Mouse (Mus musculus): ENCODE data around the gene Ccng1.

DNA sequence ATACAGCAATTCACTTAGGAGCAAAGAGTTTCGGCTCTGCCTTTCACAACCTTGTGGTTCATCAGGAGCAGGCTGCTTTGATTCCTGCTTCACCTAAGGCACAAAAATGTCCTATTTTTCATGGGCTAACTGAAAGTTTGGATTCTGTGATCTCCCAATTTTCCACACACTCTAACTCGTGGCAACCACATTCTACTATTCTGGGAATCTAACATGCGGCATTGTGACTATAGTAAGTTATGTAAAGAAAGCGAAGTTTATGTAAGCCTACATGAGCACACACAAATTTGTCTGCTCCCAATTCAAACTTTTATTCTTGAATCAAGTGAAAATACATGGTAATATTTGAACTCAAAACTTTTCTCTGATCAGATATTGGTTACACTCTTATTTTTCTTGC, 9.6 kb upstream of the Ccng1 start:
- TF ChIP-seq MAZ (IDR thresholded peaks at IDR 0.05; ENCODE audit: low read depth, low read length) (no peak), TCF12 (IDR thresholded peaks at IDR 0.05; ENCODE audit: low read depth, low read length) (no peak), ZKSCAN1 (IDR thresholded peaks at IDR 0.05; ENCODE audit: borderline replicate concordance, low read depth, low read length) (no peak), CTCF (conservative IDR thresholded peaks at IDR 0.05 in 1 of 2, IDR thresholded peaks at IDR 0.05 in 1 of 2; ENCODE audit: low read depth in 2 of 2, low read length in 2 of 2) (no peak), EP300 (IDR thresholded peaks at IDR 0.05; ENCODE audit: low read length) (0 out of 2 replicates have a peak, but pooled peaks have one; percentile 4), USF2 (conservative IDR thresholded peaks at IDR 0.05; ENCODE audit: low read depth, low read length) (no peak), ZMIZ1 (IDR thresholded peaks at IDR 0.05; ENCODE audit: low read depth, low read length) (no peak), USF1 (IDR thresholded peaks at IDR 0.05; ENCODE audit: low read depth, low read length) (no peak), MXI1 (IDR thresholded peaks at IDR 0.05; ENCODE audit: low read depth, low read length) (no peak), PAX5 (IDR thresholded peaks at IDR 0.05; ENCODE audit: low read length) (no peak), BHLHE40 (IDR thresholded peaks at IDR 0.05; ENCODE audit: low read depth, low read length) (no peak)

All from CH12.LX (cell line).